Mouse (Mus musculus) midbrain, embryonic 14.5 days (tissue): Measurements from ENCODE around the gene Mavs. TPM values are rescaled to one million over a fixed set of nuclear protein-coding genes. Genes with fewer than 3 reads are reported as not detected.
A peak's percentile ranks its signal among the peaks of the same experiment; 100 is the strongest.

Experiments used
- ATAC-seq: fragments of 200-750 bp; cut with Nextera tagmentation; 2 replicates; pipeline ENCODE4 v1.8.0; 2017; ENCODE audit warnings: moderate number of reproducible peaks, moderate library complexity; ENCODE audit not compliant: low FRiP score, low TSS enrichment
- DNase-seq: peaks from one replicate; pipeline ENCODE4 v3.0.0-alpha.2; 2015
- H3K27ac ChIP-seq: fragments of 300-500 bp; sonication (generic); replicated peaks from 2 replicates; pipeline ENCODE4 v1.5.1; 2014; ENCODE audit warnings: mild to moderate bottlenecking, low read depth, low read length, moderate library complexity
- H3K27me3 ChIP-seq: fragments of 300-500 bp; sonication (generic); 2 replicates; pipeline ENCODE4 v1.6.1; 2014; ENCODE audit warnings: low read length, control low read depth, mixed read lengths; ENCODE audit not compliant: control insufficient read depth, insufficient read depth
- H3K36me3 ChIP-seq: fragments of 300-500 bp; sonication (generic); 2 replicates; pipeline ENCODE4 v1.6.1; 2014; ENCODE audit warnings: low read length, control low read depth; ENCODE audit not compliant: control insufficient read depth, insufficient read depth
- H3K4me1 ChIP-seq: fragments of 300-500 bp; sonication (generic); 2 replicates; pipeline ENCODE4 v1.6.1; 2014; ENCODE audit warnings: mild to moderate bottlenecking, antibody characterized with exemption, low read length, control low read depth; ENCODE audit not compliant: control insufficient read depth, insufficient read depth
- H3K4me2 ChIP-seq: fragments of 300-500 bp; sonication (generic); 2 replicates; pipeline ENCODE4 v1.6.1; 2014; ENCODE audit warnings: mild to moderate bottlenecking, low read length, moderate library complexity
- H3K4me3 ChIP-seq: fragments of 300-500 bp; sonication (generic); replicated peaks from 2 replicates; pipeline ENCODE4 v1.5.1; 2014; ENCODE audit warnings: low read depth, low read length
- H3K9ac ChIP-seq: fragments of 300-500 bp; sonication (generic); replicated peaks from 2 replicates; pipeline ENCODE4 v1.6.1; 2014; ENCODE audit warnings: mild to moderate bottlenecking, low read length, moderate library complexity
- H3K9me3 ChIP-seq: fragments of 300-500 bp; sonication (generic); 2 replicates; pipeline ENCODE4 v1.6.1; 2016; ENCODE audit warnings: low read length, control low read depth, mixed read lengths; ENCODE audit not compliant: control insufficient read depth
- WGBS: fragments of 180-500 bp; shearing (Covaris S2); extraction: QIAGEN DNeasy Blood & Tissue Kit; methylation state at CpG from one replicate; pipeline ENCODE4 v1.1.7; 2014; 5-methylcytosine and 5-hydroxymethylcytosine counted together
- polyA plus RNA-seq: library from polyadenylated mRNA; unstranded; fragments of >200 nt; fragmentation: Nextera tagmentation; extraction: Ambion mirVana; gene quantifications from 2 replicates; pipeline ENCODE4 v1.2.1, GENCODE M21; 2014

Gene Mavs
- polyA plus RNA-seq, 1 experiment from 2014 or later, result 6.8 TPM

GRCm38 (mm10) chr2:131196606-131197316 is 37.1 kb upstream of the Mavs start:
- WGBS, result 94% methylated on average over 16 of the region's 16 CpGs
- Histone ChIP-seq H3K27ac (no peak overlapping the region), H3K4me2 (no peak overlapping the region), H3K4me3 (no peak overlapping the region), H3K36me3 (peaks cover 24% of the 10 kb centered on the region), H3K27me3 (no peaks in the 10 kb centered on the region), H3K9ac (no peak overlapping the region), H3K4me1 (no peaks in the 10 kb centered on the region), H3K9me3 (no peaks in the 10 kb centered on the region)
- DNase-seq, result no peak
- no peak for ATAC-seq

GRCm38 (mm10) chr2:131200710-131201109 is 33.2 kb upstream of the Mavs start:
- Histone ChIP-seq H3K9me3 (no peaks in the 10 kb centered on the region), H3K9ac (no peak overlapping the region), H3K27ac (no peak overlapping the region), H3K27me3 (no peaks in the 10 kb centered on the region), H3K4me3 (no peak overlapping the region), H3K4me2 (no peak overlapping the region), H3K4me1 (no peaks in the 10 kb centered on the region), H3K36me3 (no peaks in the 10 kb centered on the region)
- 91% methylated on average over 2 of the region's 2 CpGs for WGBS
- ATAC-seq (no peak), DNase-seq (no peak)

GRCm38 (mm10) chr2:131201262-131201661 is 32.6 kb upstream of the Mavs start:
- H3K4me3 ChIP-seq, result no peak overlapping the region
- WGBS, result 92% methylated on average over 3 of the region's 3 CpGs
- no peaks in the 10 kb centered on the region for H3K36me3 ChIP-seq
- H3K27me3 ChIP-seq, result no peaks in the 10 kb centered on the region
- no peak for DNase-seq
- no peak overlapping the region for H3K27ac ChIP-seq
- no peaks in the 10 kb centered on the region for H3K4me1 ChIP-seq
- H3K9me3 ChIP-seq, result no peaks in the 10 kb centered on the region
- H3K9ac ChIP-seq, result no peak overlapping the region
- ATAC-seq, result no peak
- H3K4me2 ChIP-seq, result no peak overlapping the region

- Histone ChIP-seq H3K27ac (no peak overlapping the region), H3K27me3 (no peaks in the 10 kb centered on the region), H3K4me2 (no peak overlapping the region), H3K9me3 (no peaks in the 10 kb centered on the region), H3K36me3 (no peaks in the 10 kb centered on the region), H3K9ac (no peak overlapping the region), H3K4me3 (no peak overlapping the region), H3K4me1 (no peaks in the 10 kb centered on the region)
- WGBS, result 93% methylated on average over 6 of the region's 6 CpGs
- no peak for DNase-seq
- no peak for ATAC-seq
Measured at GRCm38 (mm10) chr2:131203816-131204409, 29.9 kb upstream of the Mavs start.

GRCm38 (mm10) chr2:131204410-131204981 is 29.4 kb upstream of the Mavs start:
- H3K9me3 ChIP-seq, result no peaks in the 10 kb centered on the region
- H3K4me1 ChIP-seq, result no peaks in the 10 kb centered on the region
- peak; percentile 39 for DNase-seq
- 64% methylated on average over 7 of the region's 7 CpGs for WGBS
- H3K27me3 ChIP-seq, result no peaks in the 10 kb centered on the region
- H3K4me2 ChIP-seq, result no peak overlapping the region
- no peak overlapping the region for H3K27ac ChIP-seq
- H3K36me3 ChIP-seq, result no peaks in the 10 kb centered on the region
- no peak overlapping the region for H3K9ac ChIP-seq
- no peak overlapping the region for H3K4me3 ChIP-seq
- ATAC-seq, result no peak

GRCm38 (mm10) chr2:131205521-131206182 is 28.2 kb upstream of the Mavs start:
- Histone ChIP-seq H3K27me3 (no peaks in the 10 kb centered on the region), H3K9me3 (no peaks in the 10 kb centered on the region), H3K27ac (no peak overlapping the region), H3K36me3 (no peaks in the 10 kb centered on the region), H3K4me3 (no peak overlapping the region), H3K9ac (no peak overlapping the region), H3K4me2 (no peak overlapping the region), H3K4me1 (no peaks in the 10 kb centered on the region)
- DNase-seq, result no peak
- no peak for ATAC-seq
- 91% methylated on average over 8 of the region's 8 CpGs for WGBS

- no peak within 1 kb of the TSS for H3K4me2 ChIP-seq
- H3K27ac ChIP-seq, result no peak within 1 kb of the TSS
- H3K9me3 ChIP-seq, result no peaks in the 10 kb centered on the region
- H3K4me1 ChIP-seq, result peaks cover 7% of the 10 kb centered on the region
- DNase-seq (no peak), ATAC-seq (no peak)
- no peak within 1 kb of the TSS for H3K9ac ChIP-seq
- H3K27me3 ChIP-seq, result no peaks in the 10 kb centered on the region
- no peaks in the 10 kb centered on the region for H3K36me3 ChIP-seq
- WGBS, result 84% methylated on average over 4 of the region's 4 CpGs
- H3K4me3 ChIP-seq, result no peak within 1 kb of the TSS
Measured at GRCm38 (mm10) chr2:131206778-131207177, 27.1 kb upstream of the Mavs start, which contains the start of gene Ap5s1. Gene Ap5s1 (plus strand): TSS chr2:131207078.

GRCm38 (mm10) chr2:131208356-131208755 is 25.5 kb upstream of the Mavs start:
- H3K4me1 ChIP-seq, result peaks cover 7% of the 10 kb centered on the region
- no peak for ATAC-seq
- 0 out of 2 replicates have a peak, but pooled peaks cover 8% of the 10 kb centered on the region for H3K36me3 ChIP-seq
- H3K9me3 ChIP-seq, result no peaks in the 10 kb centered on the region
- no peak for DNase-seq
- H3K4me2 ChIP-seq, result no peak overlapping the region
- H3K27ac ChIP-seq, result no peak overlapping the region
- no peaks in the 10 kb centered on the region for H3K27me3 ChIP-seq
- WGBS, result 89% methylated on average over 2 of the region's 2 CpGs
- no peak overlapping the region for H3K9ac ChIP-seq
- H3K4me3 ChIP-seq, result no peak overlapping the region
